Mouse (Mus musculus) left cerebral cortex, adult 11 months (tissue): ENCODE data around the gene Pigl.
"Not testable (repeated sequence)": the region's sequence is repeated elsewhere in the genome, so short reads cannot be mapped to it uniquely, and the experiment has no call there.

Experiments
- DNase-seq: peaks from one replicate; pipeline ENCODE4 v3.0.0; 2022; ENCODE audit warnings: low spot score

Pigl gene

GRCm38 (mm10) chr11:62458276-62458724 lies at the start of gene Pigl, which contains the start of gene Ncor1:
Pigl (plus strand) TSS chr11:62458460.
Ncor1 (minus strand) TSS chr11:62458541.
- peak; percentile 69 for DNase-seq

GRCm38 (mm10) chr11:62408848-62409247 lies 49.4 kb upstream of the Pigl start:
- DNase-seq, result no peak

DNA sequence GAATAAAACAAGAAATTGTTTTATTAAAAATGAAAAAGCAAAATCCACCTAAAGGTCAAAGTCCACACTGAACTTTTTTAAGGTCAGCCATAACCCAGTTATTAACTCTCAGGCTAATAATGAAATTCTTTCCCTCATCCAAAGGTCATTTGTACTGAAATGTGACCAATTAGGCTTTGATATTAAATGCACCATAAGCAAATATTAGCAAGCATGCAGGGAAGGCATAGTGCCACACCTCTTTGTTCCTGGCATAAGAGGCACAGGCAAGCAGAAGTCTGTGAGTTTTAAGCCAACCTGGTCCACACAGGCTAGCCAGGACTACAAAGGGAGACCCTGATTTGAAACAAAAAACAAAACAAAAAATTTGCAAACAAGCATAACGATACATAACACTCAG lies 48.6 kb upstream of the Pigl start:
- no peak for DNase-seq

GRCm38 (mm10) chr11:62415026-62415425 lies 43.2 kb upstream of the Pigl start:
- no peak for DNase-seq

GRCm38 (mm10) chr11:62424525-62424924 lies 33.7 kb upstream of the Pigl start:
- no peak for DNase-seq

GRCm38 (mm10) chr11:62426266-62426665 lies 32.0 kb upstream of the Pigl start:
- DNase-seq, result no peak

GRCm38 (mm10) chr11:62427105-62427504 lies 31.2 kb upstream of the Pigl start:
- DNase-seq, result no peak

GRCm38 (mm10) chr11:62432211-62432610 lies 26.0 kb upstream of the Pigl start:
- no peak for DNase-seq

GRCm38 (mm10) chr11:62440670-62441315 lies 17.5 kb upstream of the Pigl start:
- DNase-seq, result no peak

DNA sequence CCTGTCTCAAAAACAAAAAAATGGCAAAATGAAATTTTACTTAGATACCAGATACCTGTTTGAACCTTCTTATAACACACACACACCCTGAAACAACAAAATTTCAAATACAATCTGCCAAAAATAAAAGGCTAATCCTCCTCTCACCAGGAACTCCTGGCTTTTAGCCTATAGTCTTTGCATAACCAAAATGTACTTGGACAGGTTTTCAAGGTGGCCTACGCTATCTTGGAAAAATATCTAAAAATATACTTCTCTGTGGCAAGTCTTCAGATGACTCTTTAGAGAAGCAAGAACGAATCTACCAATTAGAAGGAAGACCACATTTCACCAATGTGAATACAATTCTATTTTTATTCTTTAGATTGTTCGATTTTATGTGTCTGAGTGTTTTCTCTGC lies 12.5 kb upstream of the Pigl start:
- DNase-seq, result no peak

- no peak for DNase-seq
Measured at GRCm38 (mm10) chr11:62448971-62449370, 9.3 kb upstream of the Pigl start.

GRCm38 (mm10) chr11:62455193-62455592 lies 3.1 kb upstream of the Pigl start:
- no peak for DNase-seq

GRCm38 (mm10) chr11:62456021-62456482 lies 2.2 kb upstream of the Pigl start:
- DNase-seq, result no peak

- DNase-seq, result no peak
Measured at GRCm38 (mm10) chr11:62456483-62457172, 1.6 kb upstream of the Pigl start.

- DNase-seq, result peak; percentile 70
Measured at GRCm38 (mm10) chr11:62457241-62457890, 894 bp upstream of the Pigl start.

GRCm38 (mm10) chr11:62457891-62458270 lies 379 bp upstream of the Pigl start:
- DNase-seq, result no peak

DNA sequence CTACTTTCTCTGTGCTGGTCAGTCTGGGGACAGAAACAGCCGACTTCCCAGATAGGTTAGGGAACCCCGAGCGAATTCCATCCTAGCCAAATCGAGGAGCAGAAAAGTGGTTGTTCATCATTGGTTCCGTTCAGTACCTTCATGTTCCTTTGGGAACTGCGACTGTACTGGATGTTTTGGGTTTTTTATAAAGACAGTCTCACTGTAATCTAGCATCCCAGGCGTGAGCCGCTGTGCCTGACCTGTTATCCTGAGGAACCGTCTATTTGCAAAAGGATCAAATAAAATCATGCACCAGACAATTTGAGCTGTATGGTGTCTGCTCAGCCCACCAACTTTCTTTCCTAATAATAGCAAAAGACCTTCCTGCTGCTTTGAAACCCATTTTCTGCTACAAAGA lies 520 bp downstream of the Pigl start:
- no peak for DNase-seq

- not testable (repeated sequence) for DNase-seq
Measured at GRCm38 (mm10) chr11:62462529-62462928, 4.3 kb downstream of the Pigl start.

- DNase-seq, result no peak
Measured at GRCm38 (mm10) chr11:62463225-62463915, 5.1 kb downstream of the Pigl start.

- no peak for DNase-seq
Measured at GRCm38 (mm10) chr11:62464696-62465095, 6.4 kb downstream of the Pigl start.

DNA sequence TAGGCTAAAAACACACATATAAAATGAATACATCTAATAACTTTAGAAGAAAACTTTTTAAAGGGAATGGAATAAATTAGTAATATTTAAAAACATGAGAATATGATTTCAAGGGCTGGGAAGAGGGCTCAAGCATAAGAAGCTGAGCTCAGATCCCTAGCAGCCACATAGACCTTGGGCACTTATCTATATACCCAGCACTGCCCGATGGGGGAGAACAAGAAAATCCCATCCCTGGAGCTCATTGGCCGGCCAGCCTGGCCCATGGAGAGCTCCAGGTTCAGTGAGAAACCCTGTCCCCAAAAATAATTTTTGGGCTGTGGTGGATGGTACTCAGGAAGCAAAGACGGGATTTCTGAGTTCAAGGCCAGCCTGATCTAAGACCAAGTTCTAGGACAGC lies 7.6 kb downstream of the Pigl start:
- no peak for DNase-seq

GRCm38 (mm10) chr11:62466546-62466945 lies 8.3 kb downstream of the Pigl start:
- DNase-seq, result no peak
